Mouse (Mus musculus) kidney, postnatal 0 days (tissue): ENCODE results near the gene Rpn2. TPM values are rescaled to one million over a fixed set of nuclear protein-coding genes. Genes with fewer than 3 reads are reported as not detected.
A peak's percentile ranks its signal among the peaks of the same experiment; 100 is the strongest.

Experiments
- ATAC-seq: fragments of 200-750 bp; cut with Nextera tagmentation; replicated peaks from 2 replicates; pipeline ENCODE4 v1.8.0; 2017; ENCODE audit warnings: low read depth, moderate number of reproducible peaks, moderate TSS enrichment, moderate library complexity; ENCODE audit not compliant: low FRiP score
- DNase-seq: peaks from one replicate; pipeline ENCODE4 v3.0.0-alpha.2; 2016; ENCODE audit warnings: low spot score
- H3K27ac ChIP-seq: fragments of 300-500 bp; sonication (generic); 2 replicates; pipeline ENCODE4 v1.5.1; 2014; ENCODE audit warnings: mild to moderate bottlenecking
- H3K27me3 ChIP-seq: fragments of 300-500 bp; sonication (generic); 2 replicates; pipeline ENCODE4 v1.6.1; 2014; ENCODE audit warnings: low read length, mixed read lengths; ENCODE audit not compliant: insufficient read depth
- H3K36me3 ChIP-seq: fragments of 300-500 bp; sonication (generic); 2 replicates; pipeline ENCODE4 v1.6.1; 2014; ENCODE audit warnings: low read length, mixed read lengths; ENCODE audit not compliant: insufficient read depth
- H3K4me1 ChIP-seq: fragments of 300-500 bp; sonication (generic); replicated peaks from 2 replicates; pipeline ENCODE4 v1.6.1; 2014; ENCODE audit warnings: antibody characterized with exemption, low read length, mixed read lengths; ENCODE audit not compliant: insufficient read depth
- H3K4me2 ChIP-seq: fragments of 300-500 bp; sonication (generic); 2 replicates; pipeline ENCODE4 v1.6.1; 2014; ENCODE audit warnings: mild to moderate bottlenecking, low read length, moderate library complexity, mixed read lengths
- H3K4me3 ChIP-seq: fragments of 300-500 bp; sonication (generic); replicated peaks from 2 replicates; pipeline ENCODE4 v1.5.1; 2014; ENCODE audit warnings: low read depth, low read length
- H3K9ac ChIP-seq: fragments of 300-500 bp; sonication (generic); 2 replicates; pipeline ENCODE4 v1.6.1; 2014; ENCODE audit warnings: low read depth, low read length
- H3K9me3 ChIP-seq: fragments of 300-500 bp; sonication (generic); replicated peaks from 2 replicates; pipeline ENCODE4 v1.6.1; 2016; ENCODE audit warnings: low read length, inconsistent platforms, mixed read lengths
- CTCF ChIP-seq: IDR thresholded peaks from 2 replicates; pipeline ENCODE4 v1.5.1; 2016; ENCODE audit warnings: antibody characterized with exemption, low read depth, mild to moderate bottlenecking, moderate library complexity
- WGBS: fragments of 180-500 bp; shearing (Covaris S2); extraction: QIAGEN DNeasy Blood & Tissue Kit; methylation state at CpG from one replicate; pipeline ENCODE4 v1.1.7; 2014; 5-methylcytosine and 5-hydroxymethylcytosine counted together
- polyA plus RNA-seq: library from polyadenylated mRNA; unstranded; fragments of >200 nt; fragmentation: Nextera tagmentation; extraction: Ambion mirVana; gene quantifications from 2 replicates; pipeline ENCODE4 v1.2.1, GENCODE M21; 2015

Gene Rpn2
- polyA plus RNA-seq, 1 experiment from 2014 or later = 197 TPM

DNA sequence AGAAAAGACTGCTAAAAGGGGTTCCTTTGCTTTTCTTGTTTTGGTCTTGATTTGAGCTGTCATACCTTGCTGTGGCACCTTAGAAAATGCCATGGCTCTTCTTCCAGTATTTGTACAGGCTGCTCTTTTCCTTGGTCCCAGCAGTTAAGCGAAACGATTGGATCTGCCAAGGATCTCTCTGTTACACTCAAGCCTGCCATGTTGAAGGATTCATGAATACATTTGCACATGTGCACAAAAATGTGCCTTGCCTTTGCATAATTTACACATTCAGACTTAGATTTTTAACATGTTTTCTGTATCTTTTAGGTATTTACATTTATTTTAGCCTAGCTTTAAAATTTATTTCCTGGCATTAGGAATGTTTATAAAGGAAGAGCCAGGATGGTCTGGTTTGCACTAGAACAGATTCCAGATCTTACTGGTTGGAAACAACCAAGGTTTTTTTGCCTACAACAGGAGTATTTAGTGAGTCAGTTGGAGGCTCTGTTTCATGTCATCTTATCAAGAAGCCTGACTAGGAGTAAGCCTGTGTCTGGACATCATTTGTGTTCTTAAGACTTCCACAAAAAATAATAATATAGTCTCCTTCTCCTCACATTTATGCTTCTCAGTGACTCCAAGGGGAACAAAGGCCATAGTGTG is 29.6 kb downstream of the Rpn2 start:
- Histone ChIP-seq H3K36me3 (peaks cover 53% of the 10 kb centered on the region), H3K4me1 (no peaks in the 10 kb centered on the region), H3K9ac (no peak overlapping the region), H3K4me3 (no peak overlapping the region), H3K27me3 (no peaks in the 10 kb centered on the region), H3K4me2 (no peak overlapping the region), H3K27ac (no peak overlapping the region), H3K9me3 (no peaks in the 10 kb centered on the region)
- DNase-seq = no peak
- WGBS = 87% methylated on average over 2 of the region's 2 CpGs
- no peak for ATAC-seq
- TF ChIP-seq CTCF = no peak

DNA sequence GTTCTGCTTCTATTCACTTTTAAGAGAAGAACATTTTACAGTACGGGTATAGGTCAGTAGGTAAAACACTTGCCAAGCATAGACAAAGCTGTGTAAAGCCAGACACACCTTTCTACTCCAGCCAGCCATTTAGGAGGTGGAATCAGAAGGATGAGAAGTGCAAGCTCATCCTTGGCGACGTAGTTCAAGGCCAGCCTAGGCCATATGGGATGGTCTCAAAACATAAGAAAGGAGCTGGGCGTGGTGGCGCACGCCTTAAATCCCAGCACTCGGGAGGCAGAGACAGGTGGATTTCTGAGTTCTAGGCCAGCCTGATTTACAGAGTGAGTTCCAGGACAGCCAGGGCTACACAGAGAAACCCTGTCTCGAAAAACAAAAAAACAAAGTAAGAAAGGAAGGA is 30.8 kb downstream of the Rpn2 start:
- Histone ChIP-seq H3K9me3 (no peaks in the 10 kb centered on the region), H3K4me3 (no peak overlapping the region), H3K4me2 (no peak overlapping the region), H3K27me3 (no peaks in the 10 kb centered on the region), H3K9ac (no peak overlapping the region), H3K4me1 (no peaks in the 10 kb centered on the region), H3K27ac (no peak overlapping the region), H3K36me3 (peaks cover 47% of the 10 kb centered on the region)
- DNase-seq (no peak), ATAC-seq (no peak)
- TF ChIP-seq CTCF = no peak
- 95% methylated on average over 8 of the region's 8 CpGs for WGBS

DNA sequence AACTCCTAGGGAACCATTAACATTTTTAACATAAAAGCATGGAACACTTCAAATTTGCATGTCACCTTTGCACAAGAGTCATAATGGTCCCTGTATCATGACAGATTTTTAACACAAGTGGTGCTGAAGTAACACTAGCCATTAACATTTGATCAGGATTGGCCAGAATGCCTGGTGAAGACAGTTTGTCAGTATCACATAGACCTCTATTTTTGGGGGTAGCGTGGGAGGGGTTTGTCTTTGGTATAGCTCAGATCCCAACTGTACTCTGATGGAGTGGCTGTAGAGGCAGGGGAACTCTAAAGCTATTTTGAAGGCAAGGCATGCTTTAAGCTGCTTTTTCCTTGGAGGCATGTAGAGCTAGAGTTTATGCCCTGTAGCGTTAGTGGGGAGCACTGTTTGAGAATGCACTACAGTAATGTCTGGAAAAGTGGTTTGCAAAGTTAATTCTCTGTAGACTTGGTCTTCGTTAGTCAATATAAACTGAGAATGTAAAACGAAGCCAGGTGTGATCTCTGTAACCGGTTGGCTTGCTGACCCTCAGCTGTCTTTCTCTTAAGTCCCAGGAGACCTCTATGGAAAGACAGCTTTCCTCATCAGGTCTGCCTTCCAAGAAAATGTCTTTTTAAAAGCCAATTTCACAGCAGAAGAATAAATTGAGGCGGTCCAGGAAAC is 32.3 kb downstream of the Rpn2 start:
- Histone ChIP-seq H3K27me3 (no peaks in the 10 kb centered on the region), H3K36me3 (peaks cover 52% of the 10 kb centered on the region), H3K4me2 (no peak overlapping the region), H3K9me3 (no peaks in the 10 kb centered on the region), H3K27ac (no peak overlapping the region), H3K4me1 (no peaks in the 10 kb centered on the region), H3K4me3 (no peak overlapping the region), H3K9ac (no peak overlapping the region)
- no peak for DNase-seq
- no peak for TF ChIP-seq CTCF
- 83% methylated on average over 6 of the region's 6 CpGs for WGBS
- ATAC-seq = no peak

DNA sequence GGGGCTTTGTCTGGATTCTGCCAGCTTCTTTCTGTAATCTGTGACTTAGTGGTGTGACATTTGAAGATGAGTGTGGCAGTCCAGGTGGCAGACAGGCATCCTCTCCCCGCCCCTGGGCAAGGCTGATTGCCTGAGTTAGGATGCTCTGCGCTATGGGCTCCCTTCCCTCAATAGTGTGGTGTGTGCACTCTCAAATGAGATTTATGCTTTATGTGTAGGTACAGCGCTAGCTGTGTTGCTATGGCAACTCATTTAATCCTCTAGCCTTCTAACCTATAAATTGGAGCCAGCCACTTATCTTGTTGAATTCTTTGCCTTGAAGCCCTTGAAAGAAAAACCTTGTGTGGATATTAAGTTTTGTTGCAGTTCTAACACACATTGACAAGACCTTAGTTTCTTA is 34.9 kb downstream of the Rpn2 start:
- DNase-seq (no peak), ATAC-seq (no peak)
- no peak overlapping the region for H3K4me3 ChIP-seq
- no peak overlapping the region for H3K27ac ChIP-seq
- H3K4me2 ChIP-seq = no peak overlapping the region
- H3K9ac ChIP-seq = no peak overlapping the region
- 74% methylated on average over 3 of the region's 3 CpGs for WGBS
- H3K27me3 ChIP-seq = no peaks in the 10 kb centered on the region
- TF ChIP-seq CTCF = no peak
- no peaks in the 10 kb centered on the region for H3K9me3 ChIP-seq
- peaks cover 66% of the 10 kb centered on the region for H3K36me3 ChIP-seq
- no peaks in the 10 kb centered on the region for H3K4me1 ChIP-seq

DNA sequence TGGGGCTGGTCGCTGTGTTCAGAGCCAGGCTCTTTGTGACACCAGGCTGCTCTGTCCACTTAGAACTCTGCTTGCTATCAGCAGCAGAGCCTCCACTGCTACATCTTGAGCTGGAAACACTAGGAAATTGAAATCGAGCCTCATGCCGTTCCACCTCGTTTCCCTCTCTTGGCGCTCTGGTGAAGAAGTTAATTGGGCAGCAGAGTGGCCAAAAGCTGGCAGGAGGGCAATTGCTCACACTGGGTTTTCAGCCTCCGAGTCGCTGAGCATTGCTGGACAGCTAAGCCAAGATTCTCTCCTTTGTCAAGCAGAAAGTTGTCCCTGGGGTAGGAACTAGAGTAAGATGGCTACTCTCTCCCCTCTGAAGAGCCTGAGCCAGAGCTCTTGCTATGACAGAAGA is 35.5 kb downstream of the Rpn2 start:
- 44% methylated on average over 7 of the region's 7 CpGs for WGBS
- no peak for TF ChIP-seq CTCF
- H3K27ac ChIP-seq = no peak overlapping the region; the same call in 1 of the 2 replicates
- peak; percentile 80 for DNase-seq
- H3K9ac ChIP-seq = no peak overlapping the region
- no peak overlapping the region for H3K4me2 ChIP-seq
- no peak overlapping the region for H3K4me3 ChIP-seq
- no peaks in the 10 kb centered on the region for H3K9me3 ChIP-seq
- ATAC-seq = no peak
- H3K36me3 ChIP-seq = peaks cover 62% of the 10 kb centered on the region
- no peaks in the 10 kb centered on the region for H3K4me1 ChIP-seq
- no peaks in the 10 kb centered on the region for H3K27me3 ChIP-seq

DNA sequence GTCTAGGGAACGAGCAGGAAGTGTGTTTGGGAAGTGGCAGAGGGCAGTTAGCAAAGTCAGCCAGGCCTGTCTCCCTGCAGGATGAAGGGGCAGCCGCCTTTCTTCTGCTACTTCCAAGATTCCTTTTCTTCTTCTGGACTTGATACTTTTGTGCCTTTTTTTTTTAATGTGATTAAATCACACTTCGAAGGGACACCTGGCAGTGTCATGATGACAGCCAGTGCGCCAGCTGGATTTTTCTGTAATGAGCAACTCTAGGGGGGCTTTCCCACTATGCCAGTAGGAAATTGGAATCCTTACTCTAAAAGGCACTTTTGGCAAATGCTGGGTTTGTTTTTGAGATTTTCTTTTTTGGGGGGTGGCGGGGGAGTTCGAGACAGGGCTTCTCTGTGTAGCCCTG is 36.7 kb downstream of the Rpn2 start:
- Histone ChIP-seq H3K4me2 (no peak overlapping the region), H3K36me3 (peaks cover 63% of the 10 kb centered on the region), H3K9me3 (no peaks in the 10 kb centered on the region), H3K4me1 (no peaks in the 10 kb centered on the region), H3K9ac (no peak overlapping the region), H3K4me3 (no peak overlapping the region), H3K27me3 (no peaks in the 10 kb centered on the region), H3K27ac (no peak overlapping the region)
- no peak for TF ChIP-seq CTCF
- ATAC-seq (no peak), DNase-seq (no peak)
- WGBS = 87% methylated on average over 6 of the region's 6 CpGs
